Mouse (Mus musculus) E14TG2a.4 (cell line): ENCODE measurements at regions not wholly inside any gene's neighbourhood (a gene's known extent, or its start where the extent isn't known, plus 50 kb on each side); places are given as distances from the start of the nearest gene placed in this dataset.

ENCODE experiments used
- CTCF ChIP-seq: conservative IDR thresholded peaks from 2 replicates; pipeline ENCODE4 v1.5.1; 2014; ENCODE audit warnings: low read length
- NANOG ChIP-seq: IDR thresholded peaks from 2 replicates; pipeline ENCODE4 v1.6.1; 2014; ENCODE audit warnings: borderline replicate concordance, low read length, mixed read lengths
- POU5F1 ChIP-seq: IDR thresholded peaks from 2 replicates; pipeline ENCODE4 v1.6.1; 2014; ENCODE audit warnings: low read length, borderline replicate concordance

GRCm38 (mm10) chr10:26694761-26695160 lies 58.5 kb upstream of the Arhgap18 start:
- TF ChIP-seq CTCF, result no peak
- TF ChIP-seq POU5F1, result no peak
- TF ChIP-seq NANOG, result no peak
